Mouse (Mus musculus) cortical plate, adult 2 months (tissue): ENCODE measurements at regions not wholly inside any gene's neighbourhood (a gene's known extent, or its start where the extent isn't known, plus 50 kb on each side); places are given as distances from the start of the nearest gene placed in this dataset.

ENCODE experiments used
- H3K27ac ChIP-seq: fragments of 200-500 bp; 2 replicates; pipeline ENCODE4 v1.5.1; 2012; ENCODE audit warnings: low read length, control low read depth, inconsistent platforms; ENCODE audit not compliant: insufficient read depth
- H3K4me1 ChIP-seq: fragments of 200-500 bp; 2 replicates; pipeline ENCODE4 v1.6.1; 2011; ENCODE audit warnings: low read length; ENCODE audit not compliant: control insufficient read depth, insufficient read depth
- H3K4me3 ChIP-seq: fragments of 200-500 bp; 2 replicates; pipeline ENCODE4 v1.5.1; 2011; ENCODE audit warnings: mild to moderate bottlenecking, low read length, control low read depth; ENCODE audit not compliant: insufficient read depth
- CTCF ChIP-seq: fragments of 200-500 bp; IDR thresholded peaks from 2 replicates; pipeline ENCODE4 v1.5.1; 2011; ENCODE audit warnings: mild to moderate bottlenecking, control low read depth, low read length; ENCODE audit not compliant: insufficient read depth; ENCODE audit errors: extremely low read depth
- POLR2A ChIP-seq: fragments of 200-500 bp; IDR thresholded peaks from 2 replicates; pipeline ENCODE4 v1.6.1; 2011; ENCODE audit warnings: mild to moderate bottlenecking, low read length, control low read depth; ENCODE audit not compliant: insufficient read depth; ENCODE audit errors: extremely low read depth

- Histone ChIP-seq H3K4me3 (no peak overlapping the region), H3K4me1 (no peaks in the 10 kb centered on the region), H3K27ac (no peak overlapping the region)
- TF ChIP-seq POLR2A = no peak
- no peak for TF ChIP-seq CTCF
These were observed 76.6 kb upstream of the Fhl2 start for GRCm38 (mm10) chr1:43273236-43273868.

DNA sequence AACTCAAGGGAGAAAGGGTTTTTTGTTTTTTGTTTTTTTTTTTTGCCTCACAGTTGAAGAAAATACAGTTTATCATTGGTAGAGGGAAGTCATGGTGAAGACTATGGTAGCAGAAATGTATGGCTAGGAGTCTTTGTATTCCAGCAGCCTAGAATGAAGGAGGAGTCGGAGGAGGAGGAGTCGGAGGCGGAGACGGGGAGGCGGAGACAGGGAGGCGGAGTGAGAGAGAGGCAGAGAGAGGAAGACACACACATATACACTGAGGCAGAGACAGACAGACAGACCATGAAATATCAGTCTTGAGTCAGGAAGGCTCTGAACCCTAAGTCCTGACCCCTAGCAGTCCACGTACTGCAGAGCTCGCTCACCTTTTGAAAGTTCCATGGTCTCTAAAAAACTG, 95.0 kb upstream of the Fhl2 start:
- Histone ChIP-seq H3K27ac (no peak overlapping the region), H3K4me3 (no peak overlapping the region), H3K4me1 (peaks cover 2% of the 10 kb centered on the region; the same call in 1 of the 2 replicates)
- no peak for TF ChIP-seq CTCF
- no peak for TF ChIP-seq POLR2A

GRCm38 (mm10) chr1:43292561-43292960, 95.8 kb upstream of the Fhl2 start:
- H3K4me3 ChIP-seq = no peak overlapping the region
- TF ChIP-seq CTCF (no peak), POLR2A (no peak)
- no peak overlapping the region for H3K27ac ChIP-seq
- peaks cover 2% of the 10 kb centered on the region; the same call in 1 of the 2 replicates for H3K4me1 ChIP-seq

GRCm38 (mm10) chr1:43294221-43295012, 97.6 kb upstream of the Fhl2 start:
- H3K4me1 ChIP-seq = peaks cover 2% of the 10 kb centered on the region; the same call in 1 of the 2 replicates
- no peak for TF ChIP-seq POLR2A
- no peak for TF ChIP-seq CTCF
- no peak overlapping the region for H3K27ac ChIP-seq
- H3K4me3 ChIP-seq = no peak overlapping the region

GRCm38 (mm10) chr1:43297579-43297978, 100.8 kb upstream of the Fhl2 start:
- no peak for TF ChIP-seq CTCF
- TF ChIP-seq POLR2A = no peak
- Histone ChIP-seq H3K4me1 (peaks cover 2% of the 10 kb centered on the region; the same call in 1 of the 2 replicates), H3K4me3 (no peak overlapping the region), H3K27ac (no peak overlapping the region)

- H3K27ac ChIP-seq = no peak overlapping the region
- no peak overlapping the region for H3K4me3 ChIP-seq
- peaks cover 2% of the 10 kb centered on the region; the same call in 1 of the 2 replicates for H3K4me1 ChIP-seq
- TF ChIP-seq CTCF (no peak), POLR2A (no peak)
These were observed 102.0 kb upstream of the Fhl2 start for GRCm38 (mm10) chr1:43298746-43299145.

DNA sequence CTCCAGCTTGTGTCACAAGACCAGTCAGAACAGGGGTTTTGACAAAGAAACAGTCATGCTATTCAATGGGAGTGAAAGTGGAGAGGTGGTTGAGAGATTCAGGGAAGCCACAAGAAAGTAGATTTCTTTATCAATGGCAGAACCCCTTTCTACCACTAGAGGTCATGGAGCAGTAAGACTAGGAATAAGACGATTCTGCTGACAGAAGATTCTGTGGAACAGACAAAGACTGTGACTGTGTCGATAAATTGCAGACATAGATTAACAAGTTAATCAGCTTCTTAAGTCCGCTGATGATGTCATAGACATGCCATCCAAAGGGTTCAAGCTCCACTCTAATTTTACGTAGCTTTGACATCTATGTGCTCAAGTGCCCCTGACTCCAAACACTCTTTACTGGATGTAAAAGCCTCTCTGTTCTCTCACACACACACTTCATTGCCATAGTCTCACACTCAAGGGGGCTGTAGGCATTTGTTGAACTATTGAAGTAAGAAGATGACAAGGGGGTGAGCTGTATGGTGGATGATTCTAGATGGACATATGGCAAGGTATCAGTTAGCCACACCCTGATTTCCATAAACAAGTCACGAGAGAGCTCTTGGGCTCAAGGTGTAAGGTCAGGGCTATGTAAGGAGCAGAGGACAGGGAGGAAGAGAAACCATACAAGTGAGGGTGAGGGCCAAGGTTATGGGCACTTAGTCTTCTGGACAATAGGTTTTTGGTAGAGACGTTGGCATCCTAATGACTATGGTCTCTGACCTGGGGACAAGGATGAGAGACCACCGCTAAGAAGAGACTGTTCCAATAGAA, 102.9 kb upstream of the Fhl2 start:
- Histone ChIP-seq H3K4me1 (no peaks in the 10 kb centered on the region), H3K4me3 (no peak overlapping the region), H3K27ac (no peak overlapping the region)
- TF ChIP-seq POLR2A (no peak), CTCF (peak; percentile 41; the same call in 1 of the 2 replicates)

GRCm38 (mm10) chr1:43300676-43301075, 103.9 kb upstream of the Fhl2 start:
- no peak for TF ChIP-seq POLR2A
- no peak for TF ChIP-seq CTCF
- Histone ChIP-seq H3K4me3 (no peak overlapping the region), H3K27ac (no peak overlapping the region), H3K4me1 (no peaks in the 10 kb centered on the region)

DNA sequence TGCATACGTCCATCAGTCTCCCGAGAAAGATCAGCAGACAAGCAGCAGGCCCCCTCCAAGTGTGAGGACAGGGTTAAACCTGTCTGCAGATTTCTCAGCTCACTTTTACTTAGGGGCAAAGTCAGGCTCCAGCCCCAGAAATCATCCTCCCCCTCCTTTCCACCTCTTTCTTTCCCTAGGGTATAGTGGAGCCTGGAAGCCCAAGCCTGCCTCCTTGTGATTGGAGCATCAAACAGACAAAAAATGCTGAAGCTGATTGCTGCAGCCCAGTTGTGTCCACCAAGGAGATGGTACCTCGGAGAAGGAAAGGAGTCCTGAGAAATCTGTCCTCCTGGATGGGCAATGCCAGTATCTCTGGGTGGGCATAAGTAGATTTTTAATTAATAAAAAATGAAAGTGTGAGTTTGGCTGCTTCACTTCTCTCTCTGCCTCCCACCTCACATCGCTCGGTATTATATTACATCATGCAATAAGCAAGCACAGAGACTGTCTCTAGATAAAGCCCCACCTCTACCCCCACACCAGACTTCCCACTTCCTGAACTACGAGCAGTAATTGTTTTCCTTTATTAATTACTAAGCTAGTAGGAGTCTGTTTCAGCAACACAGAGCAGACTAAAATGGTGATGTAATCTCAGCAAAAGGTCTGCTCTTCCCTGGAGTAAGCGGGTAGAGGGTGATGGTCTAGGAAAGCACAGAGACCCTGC, 105.2 kb upstream of the Fhl2 start:
- Histone ChIP-seq H3K4me1 (no peaks in the 10 kb centered on the region), H3K27ac (no peak overlapping the region), H3K4me3 (no peak overlapping the region)
- no peak for TF ChIP-seq POLR2A
- no peak for TF ChIP-seq CTCF
